Mouse (Mus musculus) layer of hippocampus, adult 8-10 months (tissue): ENCODE measurements around the gene Idh3a. TPM values are rescaled to one million over a fixed set of nuclear protein-coding genes. Genes with fewer than 3 reads are reported as not detected.
"Not testable (repeated sequence)": the region's sequence is repeated elsewhere in the genome, so short reads cannot be mapped to it uniquely, and the experiment has no call there.

ENCODE experiments used
- DNase-seq, 2 experiments: peaks; one replicate each; pipeline ENCODE4 v3.0.0; 2022; ENCODE audit warnings: low spot score in 2 of 2
- total RNA-seq, 4 experiments: library from RNA; stranded (reverse); gene quantifications; 2 replicates each; pipeline ENCODE4 v1.2.4; 2022

The Idh3a gene
- total RNA-seq = 100 to 1,000 TPM; 161 to 184 (median 169) TPM

DNA sequence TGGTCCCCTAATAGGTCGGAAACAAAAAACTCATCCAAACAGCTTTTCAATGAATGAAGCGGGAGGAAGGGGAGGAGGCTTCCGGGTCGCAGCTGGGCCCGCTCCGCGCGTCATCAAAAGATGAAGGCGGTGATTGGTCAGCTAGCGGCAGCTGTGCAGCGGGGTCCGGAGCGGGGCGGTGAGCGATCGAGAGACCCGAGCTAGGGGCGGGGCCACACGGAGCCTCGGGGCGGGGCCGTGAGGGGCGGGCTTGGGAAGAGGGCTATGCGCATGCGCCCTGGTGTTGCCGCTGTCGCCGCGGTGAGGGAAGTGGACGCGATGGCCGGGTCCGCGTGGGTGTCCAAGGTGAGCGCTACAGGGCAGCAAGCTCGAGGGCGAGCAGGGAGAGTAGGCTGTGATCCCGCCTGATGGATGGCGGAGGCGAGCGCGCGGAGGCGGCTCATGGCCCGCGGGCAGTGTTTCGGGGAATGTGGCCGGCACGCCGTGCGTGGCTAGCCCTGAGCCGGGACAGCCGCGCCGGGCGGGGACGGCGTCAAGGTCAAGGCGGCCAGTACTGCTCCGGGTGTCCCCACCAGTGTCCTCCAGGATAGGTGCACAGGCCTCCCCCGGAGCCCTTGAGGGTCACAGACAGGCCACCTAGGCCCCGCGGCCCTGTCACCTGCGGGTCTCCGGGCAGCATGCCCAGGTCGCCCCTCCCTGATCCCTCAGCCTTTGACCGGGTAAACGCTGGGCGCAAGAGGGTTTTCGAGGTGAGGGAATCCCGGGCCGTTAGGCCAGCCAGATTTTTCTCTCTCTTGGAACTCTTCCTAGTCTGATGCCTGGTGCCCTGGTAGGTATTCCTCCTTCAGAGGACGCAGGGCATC lies at the start of gene Idh3a:
Idh3a (plus strand) TSS at position 136 of the 863 bp plus-strand sequence.
- DNase-seq = peak; percentile 96 to 97

DNA sequence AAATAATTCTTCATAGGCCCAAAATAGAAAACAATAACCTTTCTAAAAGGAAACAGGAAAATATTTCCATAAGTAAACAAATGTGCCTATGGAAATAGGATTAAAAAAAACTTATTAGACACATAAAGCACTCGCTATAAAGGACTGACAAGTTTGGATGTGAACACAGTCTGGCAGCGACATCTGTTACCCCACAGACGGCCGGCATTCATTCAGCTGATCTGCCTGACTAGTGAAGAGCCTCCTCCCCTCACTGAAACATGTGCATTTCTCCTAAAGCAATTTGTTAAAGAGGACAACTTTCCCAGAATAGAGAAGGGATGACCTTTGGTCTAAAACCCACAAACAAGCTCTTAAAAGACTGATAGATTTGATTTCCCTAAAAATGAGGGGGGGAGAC lies 49.1 kb upstream of the Idh3a start:
- peak; percentile 78 to 79 for DNase-seq

DNA sequence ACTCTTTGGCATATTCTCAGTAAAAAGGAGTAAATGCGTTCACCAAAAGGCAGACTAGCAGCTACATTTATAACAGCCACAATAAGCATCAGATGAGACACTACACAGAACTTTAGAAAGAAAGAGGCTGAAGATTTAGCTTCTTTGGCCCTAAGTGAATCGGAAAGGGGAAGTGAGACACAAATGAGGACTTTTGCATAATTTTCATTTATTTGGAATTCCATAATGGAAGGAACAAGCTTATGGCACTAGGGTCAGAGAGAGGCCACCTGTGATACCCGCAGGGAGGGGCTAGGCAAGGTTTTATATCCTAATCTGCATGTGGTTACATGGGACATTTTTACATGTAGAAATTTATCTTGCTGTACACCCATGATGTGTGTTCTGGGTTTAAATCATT lies 48.7 kb upstream of the Idh3a start:
- DNase-seq = no peak

DNA sequence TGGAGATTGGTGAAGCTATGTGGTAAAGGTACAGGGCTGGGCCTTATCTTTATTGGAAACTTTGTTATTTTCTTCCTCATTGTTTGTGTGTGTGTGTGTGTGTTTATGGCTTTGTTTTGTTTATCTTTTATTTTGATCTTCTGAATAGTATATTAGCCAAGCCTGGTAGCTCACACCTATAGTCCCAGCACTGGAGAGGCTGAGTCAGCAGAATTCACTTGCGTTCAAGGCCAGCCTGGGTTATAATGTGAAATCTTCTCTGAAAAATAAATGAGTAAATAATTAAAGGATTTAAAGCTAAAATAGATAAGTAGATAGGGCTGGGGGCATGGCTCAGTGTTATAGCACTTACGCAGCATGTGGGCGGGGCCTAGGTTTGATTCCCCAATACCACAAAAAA lies 47.9 kb upstream of the Idh3a start:
- no peak for DNase-seq

DNA sequence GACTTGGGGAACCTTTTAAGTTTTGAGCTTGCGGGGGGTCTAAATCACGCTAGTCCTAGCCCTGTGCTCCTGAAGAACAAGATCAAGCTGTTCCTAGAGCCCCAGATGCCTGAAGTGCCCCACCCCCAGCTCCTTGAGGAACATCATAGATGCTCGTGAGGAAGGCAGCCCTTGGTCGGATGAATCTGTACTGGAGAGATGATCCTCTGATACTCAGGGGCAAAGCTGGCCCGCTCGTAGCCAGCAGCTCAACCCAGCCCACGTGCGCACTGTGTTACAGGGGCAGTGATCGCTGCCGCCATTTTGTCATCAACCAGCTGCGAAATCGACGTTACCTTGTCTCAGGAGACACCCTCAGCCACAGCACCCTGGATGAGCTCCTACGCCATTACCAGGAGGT lies 47.5 kb upstream of the Idh3a start, which contains the start of gene Sh2d7:
Sh2d7 (plus strand) TSS at position 301 of the 400 bp plus-strand sequence.
- DNase-seq = no peak

DNA sequence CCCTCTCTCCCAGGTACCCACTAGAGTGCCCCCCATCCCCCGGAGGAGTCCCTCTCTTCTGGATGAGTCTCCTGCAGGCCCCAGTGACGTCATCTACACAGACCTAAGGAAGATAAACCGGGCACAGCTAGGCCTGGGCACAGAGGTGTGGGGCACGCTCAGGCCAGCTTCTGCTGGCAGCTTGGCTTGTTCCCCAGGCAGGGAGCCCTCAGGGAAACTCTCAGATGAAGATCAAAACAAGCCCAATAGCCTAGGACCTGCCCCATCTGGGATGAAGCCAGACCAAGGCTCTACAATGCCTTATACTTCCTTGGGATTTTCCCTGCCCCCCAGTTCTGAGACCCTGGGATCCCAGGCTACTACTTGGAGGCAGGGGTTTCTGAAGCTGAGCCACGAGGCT lies 45.3 kb upstream of the Idh3a start:
- no peak for DNase-seq

DNA sequence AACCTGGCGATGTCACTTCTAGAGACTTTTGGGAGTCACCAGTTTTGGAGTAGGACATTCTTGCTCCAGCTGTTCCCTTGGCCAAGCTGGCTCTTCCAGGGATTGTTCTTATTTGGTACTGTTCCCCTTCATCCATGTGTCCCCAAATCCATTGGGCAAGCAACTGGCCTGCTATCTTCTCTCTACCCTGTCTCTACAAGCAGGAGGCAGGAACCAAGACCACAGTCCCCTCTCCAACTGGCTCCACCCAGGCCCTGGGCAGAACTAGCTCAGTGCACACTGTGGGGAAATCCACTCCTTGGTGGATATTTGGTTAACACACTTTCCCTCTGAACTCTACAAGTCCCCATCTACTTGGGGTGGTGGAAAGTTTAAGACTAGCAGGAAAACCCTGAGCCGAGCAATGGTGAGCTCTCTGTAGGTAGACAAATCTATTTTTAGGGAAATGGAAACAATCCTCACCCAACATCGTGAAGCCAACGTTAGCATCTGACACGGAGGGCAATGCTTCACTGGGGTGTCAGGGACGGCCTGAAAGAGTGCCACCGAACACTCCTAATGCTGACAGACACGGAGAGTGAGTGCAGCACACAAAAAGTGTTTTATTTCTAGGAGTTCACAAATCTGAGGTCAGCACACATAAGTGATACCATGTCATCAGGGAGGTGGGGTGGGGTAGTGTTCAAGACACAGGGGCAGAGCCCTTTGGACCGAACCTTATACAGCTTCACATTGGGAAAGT lies 41.8 kb upstream of the Idh3a start:
- DNase-seq = no peak

DNA sequence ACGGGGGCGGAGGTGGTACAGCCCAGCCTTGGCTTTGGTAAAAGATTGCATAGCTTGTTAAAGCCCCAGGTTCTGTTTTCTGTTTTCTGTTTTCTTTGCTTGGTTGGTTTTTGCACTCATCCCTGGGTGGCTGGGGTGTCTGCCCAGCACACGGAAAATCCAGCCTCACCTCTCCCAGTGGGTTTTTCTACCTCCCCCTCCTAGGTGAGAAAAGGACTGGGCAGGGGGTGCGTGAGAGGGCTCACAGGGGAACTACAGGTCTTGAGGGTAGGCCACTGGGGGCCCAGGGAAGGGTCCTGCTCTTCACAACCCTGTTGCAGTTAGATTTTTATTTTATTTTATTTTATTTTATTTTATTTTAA lies 41.2 kb upstream of the Idh3a start:
- DNase-seq = no peak

DNA sequence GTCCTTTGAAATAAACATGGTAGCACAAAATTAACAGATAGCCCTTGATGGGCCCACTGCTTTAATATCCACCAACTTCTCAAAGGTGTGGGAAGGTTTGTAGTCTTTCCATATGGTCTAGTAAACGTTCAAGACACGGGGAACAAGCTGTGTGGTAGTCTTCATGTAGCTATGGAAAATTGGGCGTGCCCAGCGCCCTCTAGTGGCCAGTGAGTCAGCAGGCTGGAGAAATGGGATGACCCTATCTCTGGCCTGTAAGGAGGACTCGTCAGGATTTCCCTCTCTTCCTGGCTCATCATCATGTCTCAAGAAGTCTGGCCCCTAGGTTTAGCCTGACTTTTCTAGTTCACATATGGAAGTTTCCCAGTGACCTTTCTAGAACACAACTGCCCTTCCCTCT lies 38.6 kb upstream of the Idh3a start:
- peak in 1 of 2 experiments; percentile 59 for DNase-seq

DNA sequence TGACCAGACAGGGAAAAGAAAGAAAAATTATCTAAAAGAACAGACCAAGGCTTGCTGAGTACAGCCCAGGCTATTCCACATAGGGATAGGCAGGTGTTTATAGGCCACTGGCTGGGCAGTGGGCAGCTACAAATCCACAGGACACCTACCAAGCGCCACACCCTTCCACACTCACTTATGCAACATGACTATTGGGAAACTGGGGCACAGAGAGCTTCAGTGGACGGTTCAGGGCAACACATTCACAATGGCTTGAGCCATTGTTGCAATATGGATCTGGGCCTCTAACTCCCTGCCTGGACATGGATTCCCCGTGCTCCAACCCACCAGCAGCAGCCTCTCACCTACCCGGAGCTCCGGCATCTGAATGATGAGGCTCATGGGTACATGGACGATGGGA lies 36.7 kb upstream of the Idh3a start:
- DNase-seq = no peak

DNA sequence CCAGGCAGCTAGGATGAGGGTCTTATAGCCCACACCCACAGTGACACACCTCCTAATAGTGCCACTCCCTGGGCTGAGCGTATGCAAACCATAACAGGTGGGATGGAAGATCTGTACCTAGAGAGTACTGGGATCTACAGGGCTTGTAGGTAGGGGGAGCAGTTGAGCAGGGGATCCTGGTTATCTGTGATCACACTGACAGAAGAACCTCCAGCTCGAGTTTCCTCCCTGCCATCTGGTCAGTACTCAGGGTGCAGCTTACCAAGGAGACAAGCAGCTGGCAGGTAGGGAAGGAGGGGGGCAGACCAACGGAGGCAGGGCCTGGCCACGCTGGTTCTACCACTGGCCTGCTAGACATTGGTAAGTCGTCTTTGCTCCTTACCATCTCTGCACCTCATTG lies 33.7 kb upstream of the Idh3a start:
- peak; percentile 39 to 42 for DNase-seq

DNA sequence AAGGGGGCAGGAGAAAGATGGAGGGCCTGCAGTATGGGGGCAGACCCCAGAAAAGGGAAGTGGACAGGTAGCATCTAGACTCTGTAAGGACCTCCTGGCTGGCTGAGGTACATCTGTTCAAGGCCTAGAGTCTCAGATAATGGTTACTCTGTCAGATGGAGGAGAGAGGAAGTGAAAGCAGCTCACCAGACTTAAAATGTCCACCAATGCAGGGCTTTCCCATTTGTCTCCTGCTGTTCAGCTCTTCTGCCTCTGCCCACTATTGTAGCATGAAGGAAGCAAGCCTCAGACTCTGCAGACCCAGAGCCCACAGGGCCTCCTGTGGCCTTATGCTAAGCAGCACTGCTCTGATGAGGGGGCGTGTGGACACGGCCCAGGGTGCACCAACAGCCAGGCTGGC lies 31.1 kb upstream of the Idh3a start:
- no peak for DNase-seq

DNA sequence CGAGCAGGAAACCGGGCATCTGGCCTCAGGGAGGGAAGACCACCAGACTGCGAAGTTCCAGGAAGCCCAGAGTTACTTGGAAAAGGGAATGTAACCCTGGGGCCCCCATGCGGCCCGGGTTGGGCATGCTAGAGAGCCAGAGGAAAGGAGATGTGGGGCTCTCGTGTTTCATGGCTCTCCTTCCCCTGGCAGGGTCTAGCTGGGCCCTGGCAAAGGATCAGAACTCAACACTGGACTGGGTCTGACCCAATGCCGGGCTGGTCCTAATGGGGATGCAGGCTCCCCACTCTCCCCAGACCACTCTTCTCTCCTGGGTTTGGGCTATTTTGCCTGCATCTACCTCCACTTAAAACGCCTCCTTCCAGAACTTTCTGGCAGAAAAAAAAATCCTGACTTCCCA lies 27.4 kb upstream of the Idh3a start:
- no peak for DNase-seq

DNA sequence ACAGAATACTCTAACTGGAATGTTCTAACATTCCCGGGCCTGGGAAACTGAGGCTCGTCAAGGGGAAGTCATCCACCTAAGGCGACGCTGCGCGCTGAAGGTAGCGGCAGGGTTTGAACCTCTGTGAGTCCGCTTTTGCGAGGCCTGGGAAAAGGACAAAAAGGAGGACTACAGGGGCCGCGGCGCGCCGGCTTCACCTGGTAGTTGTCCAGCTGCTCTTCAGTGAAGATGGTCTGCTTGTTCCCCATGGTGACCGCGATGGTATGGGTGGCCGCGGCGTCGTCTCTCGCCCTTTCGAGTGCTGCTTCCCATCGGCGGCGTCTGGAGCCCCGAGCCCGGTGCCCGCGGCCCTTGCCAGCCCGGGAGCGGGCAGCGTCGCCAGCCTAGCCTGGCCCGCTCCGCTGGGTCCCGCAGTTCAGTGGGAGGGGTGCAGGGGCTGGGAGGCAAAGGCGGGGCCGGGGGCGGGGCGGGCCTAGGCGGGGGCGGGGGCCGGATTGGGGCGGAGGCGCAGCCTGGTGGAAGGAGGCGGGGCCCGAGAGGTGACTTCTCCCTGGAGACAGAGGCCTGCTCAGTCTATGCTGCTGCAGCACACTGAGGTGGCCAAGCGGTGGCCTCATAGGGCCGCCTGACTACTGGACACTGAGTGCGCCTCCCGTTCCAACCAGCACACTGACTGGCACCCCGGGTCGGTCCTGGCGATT lies 26.2 kb upstream of the Idh3a start, which contains the start of gene Cib2:
Cib2 (minus strand) TSS at position 448 of the 701 bp plus-strand sequence.
- peak; percentile 66 to 71 for DNase-seq

DNA sequence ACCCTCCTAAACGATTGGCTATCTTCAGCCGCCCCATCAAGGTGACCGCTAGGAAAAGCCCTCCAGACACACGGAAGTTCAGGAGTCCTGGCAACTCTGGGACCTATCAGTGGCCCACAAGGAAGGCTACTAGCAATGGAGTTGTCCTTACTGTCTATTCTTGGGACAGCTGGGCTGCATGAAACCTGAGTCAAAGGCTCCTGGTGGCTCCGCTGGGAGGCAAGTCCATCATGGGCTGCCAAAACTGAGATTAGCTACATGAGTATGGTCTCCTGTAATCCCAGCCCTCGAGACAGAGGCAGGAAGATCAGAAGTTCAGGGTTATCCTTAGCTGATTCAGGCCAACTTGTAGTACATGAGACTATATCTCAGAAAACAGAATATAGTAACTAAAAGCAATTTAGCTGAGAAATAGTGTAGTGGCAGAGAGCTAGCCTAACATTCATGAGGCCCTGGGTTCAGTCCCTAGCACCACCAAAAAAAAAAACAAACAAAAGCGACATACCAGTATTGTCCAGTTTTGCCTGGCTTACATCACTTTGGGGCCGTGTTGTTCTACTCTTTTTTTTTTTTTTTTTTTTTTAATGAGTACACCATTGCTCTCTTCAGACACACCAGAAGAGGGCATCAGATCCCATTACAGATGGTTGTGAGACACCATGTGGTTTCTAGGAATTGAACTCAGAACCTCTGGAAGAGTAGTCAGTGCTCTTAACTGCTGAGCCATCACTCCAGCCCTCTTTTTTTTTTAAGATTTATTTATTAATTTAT lies 25.1 kb upstream of the Idh3a start:
- no peak for DNase-seq

DNA sequence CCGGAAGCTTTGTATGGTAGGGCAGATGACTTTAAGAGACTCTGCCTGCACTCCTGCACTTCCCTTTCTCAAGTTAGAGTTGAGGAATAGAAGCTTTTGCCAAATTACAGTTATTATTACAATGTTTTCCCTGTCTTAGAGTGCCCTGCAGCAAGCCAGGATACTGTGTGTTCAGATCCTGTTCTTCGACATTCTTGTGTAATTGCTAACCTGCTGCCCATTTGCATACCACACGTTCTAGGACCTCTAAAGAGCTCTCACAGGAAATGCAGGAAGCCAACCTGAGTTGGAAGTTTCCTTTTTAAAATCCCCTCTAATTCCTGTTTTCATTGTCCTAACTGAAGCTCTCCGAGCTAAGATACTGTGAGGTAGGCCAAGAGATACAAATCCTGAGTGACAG lies 19.2 kb upstream of the Idh3a start:
- DNase-seq = no peak

DNA sequence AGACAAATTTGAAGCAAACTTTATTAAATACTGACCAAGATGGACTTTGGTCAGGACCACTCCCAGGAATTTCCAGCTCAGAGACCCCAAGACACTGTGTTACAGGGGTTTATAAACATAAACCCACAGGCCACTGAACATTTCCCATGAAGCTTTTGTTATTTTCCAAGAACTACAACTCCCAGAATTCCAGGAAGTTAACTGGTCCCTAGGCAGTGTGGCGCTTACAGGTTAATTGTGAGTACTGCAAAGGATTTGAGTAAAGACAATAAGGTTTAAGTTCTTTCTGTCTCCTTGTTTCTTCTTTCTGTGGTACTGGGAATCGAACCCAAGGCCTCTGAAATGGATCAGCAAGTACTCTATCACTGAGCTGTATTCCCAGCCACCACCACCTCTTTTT lies 17.4 kb upstream of the Idh3a start:
- no peak for DNase-seq

DNA sequence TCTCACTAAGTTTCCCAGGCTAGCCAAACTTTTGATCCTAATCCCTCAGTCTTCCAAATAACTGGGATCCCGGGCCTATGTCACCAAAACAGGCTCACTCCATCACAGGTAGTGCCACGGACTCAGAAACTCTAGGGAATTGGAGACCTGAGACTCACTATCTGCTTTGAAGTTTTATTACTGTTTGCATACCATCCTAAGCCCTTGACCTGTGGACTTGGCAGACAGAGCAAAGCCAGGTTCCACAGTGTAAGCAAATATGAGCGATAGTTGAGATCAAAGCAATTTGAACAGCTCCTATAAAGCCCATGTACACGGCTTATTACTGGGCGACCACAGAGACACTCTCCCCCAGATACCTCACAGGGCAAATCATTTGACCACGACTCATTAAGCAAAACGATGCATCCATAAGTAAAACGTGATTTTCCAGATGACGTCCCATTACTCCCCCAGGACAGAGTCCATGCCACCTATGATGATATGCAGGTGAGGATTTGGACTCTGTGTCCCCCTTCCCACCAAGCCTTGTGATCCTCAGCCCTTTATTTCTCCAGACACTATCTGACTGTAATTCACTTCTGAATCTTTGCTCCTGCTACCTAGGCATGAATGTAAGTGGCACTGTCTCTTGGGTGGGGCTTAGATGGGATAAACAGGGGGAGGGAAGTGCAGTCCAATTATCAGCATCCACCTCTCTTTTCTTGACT lies 14.8 kb upstream of the Idh3a start:
- no peak for DNase-seq

DNA sequence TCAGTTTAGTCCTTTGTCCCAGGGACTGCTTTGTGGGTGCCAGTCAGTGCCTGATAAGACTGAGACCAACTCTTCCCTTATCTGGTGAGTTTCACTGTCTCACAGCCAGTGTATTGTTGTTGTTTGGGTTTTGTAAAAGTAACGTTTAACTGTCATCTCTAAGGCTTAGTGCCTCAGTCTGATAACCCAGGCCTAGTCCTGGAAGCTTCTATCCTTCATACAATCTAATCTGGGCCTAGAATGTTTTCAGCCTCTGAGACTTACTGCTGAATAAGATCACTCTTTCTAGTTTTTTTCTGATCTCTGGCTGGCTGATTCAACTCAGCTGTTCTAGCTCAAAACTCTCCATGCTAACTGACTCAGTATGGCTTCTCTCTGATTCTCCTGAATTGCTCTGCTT lies 2.4 kb upstream of the Idh3a start:
- no peak for DNase-seq

DNA sequence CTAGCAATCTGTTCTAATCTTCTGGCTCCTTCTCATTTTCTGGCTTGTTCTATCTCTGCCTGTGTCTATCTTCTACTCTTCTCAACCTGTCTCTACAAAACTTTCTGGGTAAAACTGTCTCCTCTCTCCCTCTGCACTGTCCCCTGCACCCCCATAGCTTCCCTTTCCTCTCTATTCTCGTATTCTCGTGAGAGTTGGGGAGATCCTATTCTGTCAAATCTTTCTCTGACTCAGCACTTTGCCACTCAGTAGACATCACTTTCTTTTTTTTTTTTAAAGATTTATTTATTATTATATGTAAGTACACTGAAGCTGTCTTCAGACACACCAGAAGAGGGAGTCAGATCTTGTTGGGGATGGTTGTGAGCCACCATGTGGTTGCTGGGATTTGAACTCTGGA lies 2.0 kb upstream of the Idh3a start:
- DNase-seq = not testable (repeated sequence)

DNA sequence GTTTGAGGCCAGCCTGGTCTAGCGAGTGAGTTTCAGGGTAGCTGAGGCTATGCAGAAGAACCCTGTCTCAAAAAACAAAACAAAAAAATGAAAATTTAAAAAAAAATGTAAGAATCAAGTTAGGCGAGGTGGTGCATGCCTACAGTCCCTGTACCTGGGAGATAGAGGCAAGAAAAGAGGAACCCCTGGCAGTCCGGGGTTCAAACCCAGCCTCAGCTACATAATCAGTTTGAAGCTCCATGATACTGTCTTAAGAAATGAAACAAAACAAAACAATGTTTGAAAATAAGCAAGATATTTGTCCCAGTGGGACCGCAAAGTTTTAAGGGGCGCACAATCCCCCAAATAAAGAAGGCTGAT lies 315 bp upstream of the Idh3a start:
- no peak for DNase-seq
